Mouse (Mus musculus) spleen, adult 2 months (tissue): Measurements from ENCODE around the gene Zfp109.
"Not testable (repeated sequence)": the region's sequence is repeated elsewhere in the genome, so short reads cannot be mapped to it uniquely, and the experiment has no call there.

Source experiments
- CTCF ChIP-seq: fragments of 200-500 bp; IDR thresholded peaks from 2 replicates; pipeline ENCODE4 v1.5.1; 2011; ENCODE audit warnings: mild to moderate bottlenecking, inconsistent platforms; ENCODE audit not compliant: insufficient read depth, insufficient read length, insufficient replicate concordance; ENCODE audit errors: extremely low read depth
- POLR2A ChIP-seq: fragments of 200-500 bp; IDR thresholded peaks from 2 replicates; pipeline ENCODE4 v1.6.1; 2011; ENCODE audit warnings: low read depth, low read length, inconsistent platforms

- TF ChIP-seq CTCF, POLR2A: not testable (repeated sequence)
Observed at GRCm38 (mm10) chr7:24278771-24279170, 41.4 kb upstream of the Zfp109 start.
